11 mouse cellular contexts compared by ENCODE assay signal in the genomic region with DNA sequence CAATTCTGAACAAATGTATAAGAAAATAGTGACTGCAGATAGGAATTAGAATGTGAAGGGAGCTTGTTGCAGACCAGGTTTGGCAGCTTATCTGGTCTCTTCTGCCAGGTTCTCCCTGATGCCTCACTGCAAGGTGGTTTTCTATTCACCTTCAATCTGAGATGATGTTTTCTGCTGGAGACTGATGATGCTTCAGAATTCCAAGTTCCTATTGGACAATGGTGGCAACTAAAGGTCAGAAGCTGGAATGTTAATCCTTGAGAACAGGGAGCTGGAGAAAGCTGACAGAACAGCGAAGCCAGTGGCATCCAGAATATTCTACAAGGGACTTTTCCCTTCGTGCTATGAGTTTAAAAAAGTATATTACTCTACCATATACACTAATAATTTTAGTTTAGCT. TPM values are rescaled to one million over a fixed set of nuclear protein-coding genes. Genes with fewer than 3 reads are reported as not detected.
DNase-seq lines count a peak whose midpoint lies in the region; ATAC-seq and TF ChIP-seq lines count a peak whose summit lies in the region.
"Had no signal": no experiment of that assay in that cellular context is flagged by ENCODE, and none has a peak within 500 bp of the region (broad histone marks: within the 10 kb centered on the region; RNA-seq: fewer than 3 reads in every experiment).

No protein-coding gene starts in this region.

- WGBS in hindbrain, postnatal 0 days = 25% methylated on average over 2 of the region's 2 CpGs

- no peaks in the 10 kb centered on the region for H3K36me3 ChIP-seq in hindbrain, postnatal 0 days (ENCODE audit: insufficient read depth, low read length)
- H3K36me3 ChIP-seq in splenic B cell, adult 2 months (ENCODE audit: control insufficient read depth, insufficient read depth, low read length, poor library complexity, severe bottlenecking) = no peaks in the 10 kb centered on the region
- H3K36me3 ChIP-seq: limb, embryonic 13.5 days had no signal

- peak; percentile 39 for DNase-seq in gastrocnemius, adult 18-20 months (ENCODE audit: low spot score)
- DNase-seq in gastrocnemius, postnatal 36 days = no peak
- peak; percentile 19 for DNase-seq in right cerebral cortex, adult 18-20 months
- DNase-seq in right cerebral cortex, postnatal 25 days = no peak
- peak; percentile 75 for DNase-seq in hindbrain, postnatal 0 days (ENCODE audit: low spot score)
- peak; percentile 11 for DNase-seq in splenic B cell, adult 2 months (ENCODE audit: low read depth, low spot score)
- DNase-seq in heart, postnatal 36 days = no peak

- H3K27ac ChIP-seq in hindbrain, postnatal 0 days = no peak overlapping the region
- H3K27ac ChIP-seq: limb, embryonic 13.5 days had no signal

- no peaks in the 10 kb centered on the region for H3K4me1 ChIP-seq in hindbrain, postnatal 0 days (ENCODE audit: insufficient read depth, low read length)
- H3K4me1 ChIP-seq: limb, embryonic 13.5 days had no signal

- peak; percentile 70; the same call in 1 of the 2 replicates for ATAC-seq in hindbrain, postnatal 0 days
- no peak for ATAC-seq in monocyte, adult 5-6 weeks (replicated peaks; ENCODE audit: insufficient number of reproducible peaks, low FRiP score, low TSS enrichment, poor library complexity, severe bottlenecking)

- H3K9ac ChIP-seq in hindbrain, postnatal 0 days (replicated peaks; ENCODE audit: low read length) = no peak overlapping the region
- H3K9ac ChIP-seq: limb, embryonic 13.5 days had no signal

- intact Hi-C loops in gastrocnemius, postnatal 36 days (cut with DNase I) = no loop called here
- intact Hi-C loops in heart, postnatal 36 days (cut with DNase I) = no loop called here

- no peak overlapping the region for H3K4me3 ChIP-seq in hindbrain, postnatal 0 days (ENCODE audit: low read length)
- H3K4me3 ChIP-seq: erythroblast, embryonic 14.5 days; limb, embryonic 13.5 days had no signal

- TF ChIP-seq CTCF in hindbrain, postnatal 0 days (IDR thresholded peaks at IDR 0.05; ENCODE audit: low read depth) = no peak

- H3K4me2 ChIP-seq in hindbrain, postnatal 0 days (ENCODE audit: low read depth, low read length) = no peak overlapping the region
- H3K4me2 ChIP-seq: limb, embryonic 13.5 days had no signal

- no peaks in the 10 kb centered on the region for H3K27me3 ChIP-seq in hindbrain, postnatal 0 days (ENCODE audit: insufficient read depth, low read length)
- no peaks in the 10 kb centered on the region for H3K27me3 ChIP-seq in splenic B cell, adult 2 months (ENCODE audit: control insufficient read depth, insufficient read depth, low read length, poor library complexity, severe bottlenecking)

- H3K9me3 ChIP-seq in hindbrain, postnatal 0 days (ENCODE audit: low read length) = no peaks in the 10 kb centered on the region
- H3K9me3 ChIP-seq: limb, embryonic 13.5 days had no signal

RNA-seq across cellular contexts. Expression of gene Ubd, which starts 3.0 kb away (rescaled TPM):
- under 1 TPM in 1 of 2 experiments, not detected in 1; 0.74 TPM for total RNA-seq in gastrocnemius, adult 18-20 months (2021)
- under 1 TPM in 1 of 2 experiments, not detected in 1; 0.28 TPM for total RNA-seq in gastrocnemius, postnatal 36 days (2021)
- total RNA-seq in hindbrain, postnatal 0 days (2014; rRNA removed) = not detected in 2 replicates
- polyA plus RNA-seq in hindbrain, postnatal 0 days (2015; fragmentation: Nextera tagmentation; extraction: Ambion mirVana) = not detected in 2 replicates
- total RNA-seq in monocyte, adult 5-6 weeks (2017) = not detected in 3 replicates
- total RNA-seq in heart, postnatal 36 days (2021) = not detected
- total RNA-seq: MEL had no signal
- polyA plus RNA-seq: erythroblast, embryonic 14.5 days; limb, embryonic 13.5 days had no signal

RNA-seq across cellular contexts. Expression of gene Olfr94, which starts 10.1 kb away (rescaled TPM):
- not detected for total RNA-seq in gastrocnemius, adult 18-20 months (2021)
- not detected for total RNA-seq in gastrocnemius, postnatal 36 days (2021)
- 0.58 and 1.3 TPM in 2 replicates for total RNA-seq in hindbrain, postnatal 0 days (2014; rRNA removed)
- polyA plus RNA-seq in hindbrain, postnatal 0 days (2015; fragmentation: Nextera tagmentation; extraction: Ambion mirVana) = 0.14 TPM in 1 of 2 replicates, not detected in the other
- total RNA-seq in monocyte, adult 5-6 weeks (2017) = not detected in 3 replicates
- not detected for total RNA-seq in heart, postnatal 36 days (2021)
- total RNA-seq: MEL had no signal
- polyA plus RNA-seq: erythroblast, embryonic 14.5 days; limb, embryonic 13.5 days had no signal

RNA-seq across cellular contexts. Expression of gene Olfr95, which starts 22.2 kb away (rescaled TPM):
- total RNA-seq in gastrocnemius, adult 18-20 months (2021) = not detected
- not detected for total RNA-seq in gastrocnemius, postnatal 36 days (2021)
- total RNA-seq in hindbrain, postnatal 0 days (2014; rRNA removed) = 0.37 TPM in 1 of 2 replicates, not detected in the other
- polyA plus RNA-seq in hindbrain, postnatal 0 days (2015; fragmentation: Nextera tagmentation; extraction: Ambion mirVana) = 0.03 and 0.04 TPM in 2 replicates
- total RNA-seq in monocyte, adult 5-6 weeks (2017) = not detected in 3 replicates
- total RNA-seq in heart, postnatal 36 days (2021) = not detected
- total RNA-seq: MEL had no signal
- polyA plus RNA-seq: erythroblast, embryonic 14.5 days; limb, embryonic 13.5 days had no signal

RNA-seq across cellular contexts. Expression of gene Olfr96, which starts 29.2 kb away (rescaled TPM):
- not detected for total RNA-seq in gastrocnemius, adult 18-20 months (2021)
- not detected for total RNA-seq in gastrocnemius, postnatal 36 days (2021)
- total RNA-seq in hindbrain, postnatal 0 days (2014; rRNA removed) = not detected in 2 replicates
- not detected in 2 replicates for polyA plus RNA-seq in hindbrain, postnatal 0 days (2015; fragmentation: Nextera tagmentation; extraction: Ambion mirVana)
- not detected in 3 replicates for total RNA-seq in monocyte, adult 5-6 weeks (2017)
- total RNA-seq in heart, postnatal 36 days (2021) = not detected
- total RNA-seq: MEL had no signal
- polyA plus RNA-seq: erythroblast, embryonic 14.5 days; limb, embryonic 13.5 days had no signal

RNA-seq across cellular contexts. Expression of gene Olfr93, which starts 29.4 kb away (rescaled TPM):
- not detected for total RNA-seq in gastrocnemius, adult 18-20 months (2021)
- total RNA-seq in gastrocnemius, postnatal 36 days (2021) = not detected
- total RNA-seq in hindbrain, postnatal 0 days (2014; rRNA removed) = not detected in 2 replicates
- polyA plus RNA-seq in hindbrain, postnatal 0 days (2015; fragmentation: Nextera tagmentation; extraction: Ambion mirVana) = not detected in 2 replicates
- not detected in 3 replicates for total RNA-seq in monocyte, adult 5-6 weeks (2017)
- not detected for total RNA-seq in heart, postnatal 36 days (2021)
- total RNA-seq: MEL had no signal
- polyA plus RNA-seq: erythroblast, embryonic 14.5 days; limb, embryonic 13.5 days had no signal

Comparison
In these comparisons a context has a peak if more than half of its experiments do, and no peak if none do; other contexts are left out.
1. DNase-seq: peak in gastrocnemius, adult 18-20 months (single experiment), right cerebral cortex, adult 18-20 months (single experiment), hindbrain, postnatal 0 days (single experiment) and splenic B cell, adult 2 months (single experiment); none in gastrocnemius, postnatal 36 days (0 of 2), right cerebral cortex, postnatal 25 days (single experiment) and heart, postnatal 36 days (0 of 2).